Mouse (Mus musculus) kidney, adult 2 months (tissue): ENCODE data around the gene Gm12355.

Source experiments
- CTCF ChIP-seq: fragments of 200-500 bp; conservative IDR thresholded peaks from 2 replicates; pipeline ENCODE4 v1.5.1; 2011; ENCODE audit warnings: low read depth, mild to moderate bottlenecking, control low read depth, low read length, moderate library complexity, mixed read lengths; ENCODE audit not compliant: insufficient read depth, insufficient read length
- POLR2A ChIP-seq: fragments of 200-500 bp; IDR thresholded peaks from one replicate; pipeline ENCODE4 v1.6.1; 2011; ENCODE audit warnings: low read depth, low read length, control low read depth

- TF ChIP-seq CTCF (no peak), POLR2A (no peak)
Observed at GRCm38 (mm10) chr11:98586087-98586891, 39.2 kb downstream of the Gm12355 start.
